Mouse (Mus musculus): ENCODE results near the gene Vgll2.

The Vgll2 gene

DNA sequence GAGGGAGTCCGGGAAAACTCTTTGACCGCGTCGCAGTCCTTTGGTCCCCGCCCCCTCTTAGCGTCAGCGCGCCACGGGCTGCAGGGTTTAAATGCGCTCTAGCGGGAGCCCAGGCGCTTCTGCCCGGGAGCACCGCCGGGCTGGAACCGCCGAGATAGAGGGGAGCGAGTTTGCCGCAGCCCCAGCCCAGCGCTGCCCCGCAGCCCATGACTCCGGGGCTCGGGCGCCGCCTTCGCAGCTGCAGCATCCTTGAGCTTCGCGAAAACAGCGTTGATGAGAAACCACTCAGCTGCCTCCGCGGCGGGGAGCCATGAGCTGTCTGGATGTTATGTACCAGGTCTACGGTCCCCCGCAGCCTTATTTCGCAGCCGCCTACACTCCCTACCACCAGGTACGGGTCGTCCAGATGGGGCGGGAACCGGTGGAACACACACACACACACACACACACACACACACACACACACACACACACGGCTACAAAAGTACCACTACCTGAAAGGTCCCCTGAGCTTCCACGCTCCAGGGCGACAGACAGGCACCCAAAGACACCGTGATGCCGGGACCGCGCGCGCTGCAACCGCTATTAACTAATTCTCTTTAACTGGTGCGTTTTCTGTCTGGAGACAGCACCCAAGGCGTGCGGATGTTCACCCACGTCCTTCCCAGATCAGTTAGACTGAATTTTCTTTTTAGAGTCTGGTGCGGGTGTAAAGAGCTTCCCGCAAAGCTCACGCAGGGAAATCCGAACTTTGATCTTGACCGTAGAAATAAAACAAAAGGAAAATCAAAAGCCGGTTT is at the start of gene Vgll2:
Vgll2 (plus strand) TSS at position 90 of the 800 bp plus-strand sequence.
- DNase-seq: peak; percentile 17

DNA sequence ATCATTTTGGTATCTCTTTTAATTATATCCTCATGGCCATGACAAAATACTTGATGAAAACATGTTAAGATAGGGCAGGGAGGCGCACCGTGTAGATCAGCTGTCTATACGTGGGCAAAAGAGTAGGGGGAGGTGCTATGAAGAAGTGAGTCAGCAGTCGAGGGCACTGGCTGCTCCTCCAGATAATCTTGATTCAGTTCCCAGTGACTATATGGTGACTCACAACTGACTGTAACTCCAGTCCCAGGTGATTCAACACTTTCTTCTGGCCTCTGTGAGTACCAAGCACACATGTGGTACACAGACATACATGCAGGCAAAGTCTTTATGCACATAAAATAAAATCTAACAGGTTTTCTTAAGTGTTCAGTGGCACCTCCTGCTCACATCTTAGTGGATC is 47.2 kb upstream of the Vgll2 start:
- DNase-seq: no peak

DNA sequence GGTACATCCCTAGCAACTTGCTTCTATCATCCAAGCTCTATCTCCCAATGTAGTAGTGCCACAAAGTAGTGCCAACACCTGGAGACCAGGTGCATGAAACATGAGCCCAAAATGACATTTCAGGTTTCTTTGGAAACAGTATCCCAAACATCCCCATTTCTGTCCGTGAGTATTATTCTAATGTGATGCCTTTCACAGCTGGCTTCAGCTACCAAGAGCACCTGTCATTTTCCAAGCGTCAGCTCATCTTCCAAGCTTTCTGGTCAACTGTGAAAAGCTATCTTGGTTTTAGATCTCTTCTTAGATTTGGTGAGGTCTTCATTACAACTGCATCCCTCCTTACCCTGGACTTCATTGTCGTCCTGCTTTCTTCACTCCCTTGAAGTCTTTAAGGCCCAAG is 46.7 kb upstream of the Vgll2 start:
- DNase-seq: no peak

DNA sequence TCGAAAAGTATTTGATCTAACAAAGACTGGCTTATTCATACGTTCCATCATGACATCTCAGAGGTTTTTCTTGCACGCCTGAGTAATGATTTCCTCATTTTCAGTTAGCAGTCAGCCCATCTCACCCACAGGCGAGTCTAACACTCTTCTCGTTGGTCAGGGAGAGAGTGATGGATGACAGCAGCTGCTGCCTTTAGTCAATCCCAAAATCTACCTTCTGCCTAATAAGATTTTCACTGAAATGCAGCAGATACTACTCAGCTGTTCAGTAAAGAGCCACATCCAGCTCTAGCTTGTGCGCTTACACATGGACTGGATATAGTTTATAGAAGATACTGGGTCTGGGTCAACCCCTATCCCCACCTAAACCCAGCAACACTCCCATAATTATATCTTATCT is 40.7 kb upstream of the Vgll2 start:
- DNase-seq: no peak

DNA sequence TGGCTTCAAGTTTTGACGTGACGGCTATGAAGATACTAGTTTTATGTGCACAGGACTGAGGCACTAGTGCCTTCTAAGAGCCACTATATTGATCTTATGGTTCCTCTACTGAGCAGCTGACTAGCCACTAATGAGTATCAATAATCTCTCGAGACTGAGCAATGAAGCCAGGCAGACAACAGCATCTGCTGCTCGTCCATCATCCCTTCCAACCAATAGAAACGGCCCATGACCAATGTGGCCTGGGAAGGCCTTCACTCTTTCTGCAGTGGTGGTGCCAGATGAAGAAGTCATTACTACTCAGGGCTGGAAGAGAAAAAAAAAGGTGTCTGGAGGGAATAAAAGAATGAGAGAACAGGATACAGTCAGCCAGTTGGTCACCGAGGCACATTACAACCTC is 39.9 kb upstream of the Vgll2 start:
- no peak for DNase-seq

DNA sequence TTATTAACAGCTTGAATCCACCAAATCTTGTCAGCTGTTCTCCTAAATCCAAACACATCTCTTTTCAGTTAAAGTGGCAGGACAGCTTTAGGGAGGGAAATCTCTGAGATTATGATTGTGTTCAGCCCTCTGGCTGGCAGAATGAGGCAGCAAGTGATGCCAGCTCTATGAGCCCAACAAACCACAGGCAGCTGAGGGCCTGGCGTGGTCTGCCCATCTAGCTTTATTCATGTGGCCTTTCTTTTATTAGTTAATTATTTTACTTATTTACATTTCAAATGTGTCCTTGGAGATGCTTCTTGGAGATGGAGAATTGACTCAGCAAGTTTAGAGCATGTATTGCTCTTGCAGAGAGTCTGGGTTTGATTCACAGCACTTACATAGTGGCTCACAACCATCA is 3.8 kb upstream of the Vgll2 start:
- no peak for DNase-seq

DNA sequence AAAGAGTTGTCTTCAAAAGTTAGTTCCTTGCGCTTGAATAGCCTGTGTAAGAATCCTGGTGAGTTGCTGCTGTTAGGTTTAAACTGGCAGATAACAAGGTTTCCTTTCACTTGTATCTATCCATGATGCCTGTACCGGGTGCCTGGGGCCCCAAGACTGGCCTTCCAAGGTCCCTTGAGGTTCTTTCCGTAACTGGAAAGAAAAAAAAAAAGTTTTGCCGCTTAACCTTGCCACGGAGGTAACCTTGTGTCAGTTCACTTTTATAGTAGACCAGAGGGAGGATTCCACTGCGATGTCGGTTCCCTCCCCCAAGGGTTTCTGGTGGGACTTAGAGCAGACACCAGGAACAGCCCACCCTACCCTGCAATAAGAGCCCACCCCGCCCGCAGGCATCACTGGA is 1.1 kb upstream of the Vgll2 start:
- no peak for DNase-seq

DNA sequence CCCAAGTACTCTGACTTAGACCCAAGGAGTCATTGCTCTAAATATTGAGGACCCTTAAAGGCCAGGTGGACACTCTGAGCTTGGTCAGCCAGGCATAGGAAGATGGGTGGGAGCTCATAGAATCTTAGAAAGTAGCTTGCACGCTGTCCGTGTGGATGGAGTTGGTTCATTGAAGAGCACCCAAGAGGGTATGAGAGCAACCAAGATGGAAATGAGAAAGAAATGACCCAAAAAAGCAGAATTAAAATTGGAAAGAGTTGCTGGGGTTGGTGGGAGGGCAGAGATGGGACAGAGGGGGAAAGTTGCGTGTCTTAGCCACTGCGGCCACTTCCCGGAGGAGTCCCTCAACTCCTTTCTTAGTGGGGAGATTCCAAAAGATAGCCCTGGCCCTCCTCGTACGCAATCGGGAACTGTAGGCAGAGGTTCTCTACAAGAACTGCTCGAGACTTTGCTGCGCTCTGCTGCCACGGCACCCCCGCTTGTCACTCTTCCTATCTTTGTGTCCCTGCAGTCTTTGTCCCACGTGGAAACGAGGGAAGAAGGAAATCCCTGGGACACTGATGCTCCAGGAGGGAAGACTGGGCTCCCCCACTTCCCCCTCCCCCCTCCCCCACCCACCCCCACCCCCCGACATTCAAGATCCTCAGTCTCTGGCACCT is 437 bp upstream of the Vgll2 start:
- DNase-seq: no peak

DNA sequence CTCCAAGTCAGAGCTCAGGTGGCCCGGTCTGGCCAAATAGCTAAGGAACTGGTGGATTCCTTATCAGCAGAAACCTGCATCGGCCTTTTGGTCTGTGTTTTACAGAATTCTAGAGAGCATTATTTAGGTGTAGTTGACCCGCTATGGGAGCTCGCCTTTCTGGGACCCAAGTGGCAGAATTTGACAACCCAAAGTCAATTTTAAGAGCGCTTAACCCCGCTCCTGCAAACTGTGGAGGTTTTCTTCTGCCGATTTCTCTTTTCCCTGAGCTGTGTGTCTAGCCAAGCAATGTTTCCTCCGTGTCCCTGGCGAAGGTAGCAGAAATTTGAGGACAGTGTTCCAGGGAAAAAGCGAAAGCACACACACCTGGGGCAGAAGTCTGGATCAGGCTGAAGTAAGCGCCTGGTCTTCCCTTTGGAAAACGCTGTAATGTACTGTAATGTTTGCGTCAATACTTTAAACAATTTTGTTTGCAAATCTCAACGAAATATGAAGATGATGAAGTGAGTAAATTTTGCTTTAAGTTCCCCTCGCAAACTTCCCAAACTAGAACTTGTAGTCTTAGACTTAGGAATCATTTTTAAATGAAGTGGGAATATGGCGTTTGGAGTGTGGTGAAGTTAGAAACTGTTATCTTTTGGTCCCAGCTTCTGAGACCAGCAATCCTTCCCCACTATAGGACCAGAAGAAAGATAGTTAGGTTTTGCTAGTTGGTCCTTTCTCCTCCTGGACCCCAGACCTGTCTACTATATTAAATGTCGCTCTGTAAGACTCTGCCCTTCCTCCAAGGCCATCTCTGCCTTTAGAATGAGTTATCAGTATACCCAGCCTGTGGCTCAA is 1.1 kb downstream of the Vgll2 start:
- no peak for DNase-seq

DNA sequence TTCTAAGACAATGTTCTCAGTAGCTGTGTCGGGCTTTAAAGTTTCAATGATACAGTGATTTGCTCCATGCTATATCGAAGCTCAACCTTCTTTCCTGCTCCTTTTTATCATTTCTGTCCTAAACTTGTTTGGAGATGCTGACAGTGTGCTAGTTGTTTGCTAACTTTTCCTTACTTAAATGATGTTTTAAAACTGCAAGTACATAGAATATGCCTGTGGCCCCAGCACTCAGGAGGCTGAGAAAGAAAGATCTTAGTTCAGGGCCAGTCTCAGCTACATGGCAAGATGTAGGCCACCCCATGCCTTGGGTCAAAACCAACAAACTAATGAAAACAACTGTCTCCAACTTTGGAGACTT is 1.7 kb downstream of the Vgll2 start:
- DNase-seq: no peak

DNA sequence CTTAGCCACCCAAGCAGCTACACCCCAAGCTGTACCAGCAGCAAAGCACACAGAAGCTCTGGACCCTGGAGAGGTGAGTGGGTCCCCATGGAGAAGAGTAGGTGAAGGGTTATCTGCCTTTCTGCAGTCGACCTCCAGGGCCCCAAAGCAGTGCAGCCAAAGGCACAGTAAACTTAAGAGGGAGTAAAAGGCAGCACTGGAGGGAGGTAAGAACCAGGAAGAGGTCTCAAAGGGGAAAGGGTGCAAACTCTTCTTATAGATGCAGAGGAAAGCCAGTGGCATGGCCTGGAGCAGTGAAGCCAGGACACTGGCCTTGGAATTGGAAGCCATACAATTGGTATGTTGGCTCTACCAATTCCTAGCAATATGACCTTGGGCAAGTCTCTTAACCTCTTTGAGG is 3.0 kb downstream of the Vgll2 start:
- no peak for DNase-seq

DNA sequence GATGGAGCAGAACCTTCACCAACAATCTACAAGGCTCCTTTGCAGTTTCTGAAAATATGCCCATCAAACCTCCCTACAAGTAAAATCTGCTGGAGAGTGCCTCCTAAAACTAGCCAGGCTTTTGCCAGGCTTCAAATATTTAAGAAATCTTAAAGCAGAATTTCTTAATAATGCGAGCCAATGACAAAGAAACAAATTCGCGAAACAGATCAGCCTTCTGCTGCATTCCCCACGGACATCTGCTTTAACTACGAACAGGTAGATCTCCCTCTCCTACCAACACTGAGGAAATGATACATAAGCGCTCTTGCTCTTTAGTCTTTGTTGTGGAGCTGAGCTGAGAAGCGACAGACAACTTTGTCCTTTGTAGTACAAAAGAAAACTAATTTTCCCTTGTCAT is 3.5 kb downstream of the Vgll2 start:
- DNase-seq: no peak

DNA sequence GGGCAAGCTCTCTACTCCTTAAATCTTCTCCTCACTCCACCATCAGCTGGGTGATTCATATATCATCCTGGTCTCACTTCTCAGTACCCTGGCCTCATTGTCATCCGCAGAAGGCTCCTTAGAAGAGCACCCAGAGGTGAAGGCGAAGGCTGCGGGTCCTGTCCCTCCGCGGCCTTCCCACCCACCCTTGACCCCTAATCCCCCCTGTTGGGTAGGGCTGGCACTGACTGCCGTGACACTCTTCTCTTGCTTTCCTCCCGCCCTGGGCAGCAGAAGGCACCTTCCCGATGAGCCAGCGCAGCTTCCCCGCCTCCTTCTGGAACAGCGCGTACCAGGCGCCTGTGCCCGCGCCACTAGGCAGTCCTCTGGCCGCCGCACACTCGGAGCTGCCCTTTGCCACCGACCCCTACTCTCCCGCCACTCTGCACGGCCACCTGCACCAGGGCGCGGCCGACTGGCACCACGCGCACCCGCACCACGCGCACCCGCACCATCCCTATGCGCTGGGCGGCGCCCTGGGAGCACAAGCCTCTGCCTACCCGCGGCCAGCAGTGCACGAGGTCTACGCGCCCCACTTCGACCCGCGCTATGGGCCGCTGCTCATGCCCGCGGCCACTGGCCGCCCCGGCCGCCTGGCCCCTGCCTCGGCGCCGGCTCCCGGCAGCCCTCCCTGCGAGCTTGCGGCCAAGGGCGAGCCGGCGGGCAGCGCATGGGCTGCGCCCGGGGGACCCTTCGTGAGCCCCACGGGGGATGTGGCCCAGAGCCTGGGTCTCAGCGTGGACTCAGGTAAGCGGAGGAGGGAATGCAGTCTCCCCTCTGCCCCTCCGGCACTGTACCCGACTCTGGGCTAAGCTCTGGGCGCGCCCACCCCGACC is 5.1 kb downstream of the Vgll2 start:
- DNase-seq: no peak

DNA sequence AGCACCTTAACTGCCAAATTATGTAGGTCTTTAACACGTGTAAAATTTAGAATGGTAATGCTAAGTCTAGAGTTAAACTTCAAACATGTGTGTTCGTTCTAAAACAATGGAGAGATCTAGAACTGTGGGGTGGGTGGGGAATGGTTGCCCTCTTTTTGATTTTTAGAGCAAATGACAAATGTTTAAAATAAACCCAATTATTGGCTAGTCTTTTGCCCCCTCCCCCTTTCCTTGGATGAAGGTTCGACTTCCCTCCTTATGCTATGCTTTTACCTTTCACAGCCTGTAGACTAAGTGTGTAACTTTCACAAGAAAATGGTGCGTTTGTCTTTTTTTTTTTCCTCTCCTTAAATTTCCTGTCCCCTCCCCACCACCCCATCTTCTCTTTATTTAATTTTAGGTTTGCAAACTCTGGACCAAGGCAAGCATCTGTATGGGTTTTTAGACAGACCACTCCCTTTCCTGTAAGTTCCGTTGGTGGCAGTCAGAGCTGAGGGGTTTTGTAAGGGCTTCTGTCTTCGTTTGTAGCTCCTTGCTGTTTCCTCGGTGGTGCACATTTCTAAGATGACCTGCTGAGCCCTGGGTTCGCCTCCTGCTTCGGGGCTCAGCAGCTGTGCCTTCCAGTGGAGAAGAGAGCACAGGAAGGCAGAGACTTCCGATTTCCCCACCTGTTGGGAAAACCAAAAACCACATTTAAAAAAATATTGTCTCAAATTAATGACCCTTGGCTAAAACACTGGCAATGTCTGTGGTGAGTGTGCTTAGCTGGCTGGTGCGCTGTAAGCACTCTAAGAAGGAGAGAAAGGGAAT is 6.5 kb downstream of the Vgll2 start:
- no peak for DNase-seq

DNA sequence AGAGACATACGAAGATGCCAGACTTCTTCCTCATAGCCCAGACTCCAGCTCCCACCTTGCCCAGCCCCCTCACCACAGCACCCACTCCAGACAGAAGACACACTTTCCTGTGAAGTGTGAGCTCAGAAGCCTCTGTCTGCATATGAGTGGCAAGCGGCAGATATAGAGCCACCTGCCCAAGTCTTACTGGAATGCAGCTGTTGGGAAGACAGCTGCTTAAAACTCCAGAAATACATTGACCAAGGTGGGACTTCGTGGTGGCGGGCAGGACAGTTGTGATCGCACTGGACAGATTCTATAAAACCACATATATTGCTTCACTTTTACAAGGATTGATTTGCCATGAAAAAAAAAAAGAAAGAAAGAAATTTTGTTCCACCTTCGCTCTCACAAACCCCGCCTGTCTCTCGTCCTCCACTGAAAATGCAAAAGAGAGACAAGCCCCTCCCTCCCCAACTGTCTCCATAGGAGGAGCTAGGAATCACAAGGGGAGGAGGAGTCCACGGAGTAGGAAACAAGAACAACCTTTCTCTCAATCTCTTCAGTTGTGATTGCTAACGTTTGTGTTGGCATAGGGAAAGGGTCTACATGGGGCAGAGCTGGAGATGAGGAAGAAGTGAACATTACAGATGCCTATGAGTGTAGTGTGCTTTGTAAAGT is 7.2 kb downstream of the Vgll2 start:
- no peak for DNase-seq

DNA sequence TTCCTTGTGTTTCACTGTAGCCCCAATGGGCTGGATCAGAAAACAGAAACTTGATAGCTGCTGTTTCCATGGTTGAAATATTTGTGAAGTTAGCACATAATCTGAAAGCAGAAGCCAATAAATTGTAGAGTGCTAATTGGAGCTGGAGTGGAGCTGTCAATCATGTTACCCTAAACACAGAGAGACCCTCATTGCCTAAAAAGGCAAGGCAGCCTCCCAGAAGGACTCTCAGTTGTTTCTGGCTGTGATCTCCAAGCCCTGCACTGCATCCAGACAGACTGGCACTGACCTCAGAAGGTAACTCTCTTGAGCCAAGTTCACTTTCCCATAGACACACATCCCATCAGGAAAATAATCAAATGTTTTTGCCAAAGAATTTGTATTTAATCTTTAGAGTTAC is 11.4 kb downstream of the Vgll2 start:
- no peak for DNase-seq

DNA sequence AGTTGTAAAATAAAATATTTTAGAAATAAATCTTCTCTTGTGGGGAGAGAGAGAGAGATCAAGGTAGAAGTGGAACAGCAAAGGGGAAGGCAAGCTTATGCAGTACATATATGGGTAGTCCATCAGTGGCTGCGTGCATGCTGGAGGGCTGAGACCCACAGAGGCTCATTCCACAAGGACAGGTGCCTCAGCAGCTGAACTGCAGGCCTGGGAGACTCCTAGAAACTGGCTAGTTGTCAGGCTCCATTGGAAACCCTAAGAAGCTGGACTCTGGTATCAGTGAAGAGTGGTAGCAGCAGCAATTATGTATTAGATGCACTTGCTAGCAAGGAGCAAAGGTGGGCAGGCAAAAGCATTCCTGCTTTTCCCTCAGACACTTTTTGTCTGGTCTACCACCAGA is 17.1 kb downstream of the Vgll2 start:
- no peak for DNase-seq

DNA sequence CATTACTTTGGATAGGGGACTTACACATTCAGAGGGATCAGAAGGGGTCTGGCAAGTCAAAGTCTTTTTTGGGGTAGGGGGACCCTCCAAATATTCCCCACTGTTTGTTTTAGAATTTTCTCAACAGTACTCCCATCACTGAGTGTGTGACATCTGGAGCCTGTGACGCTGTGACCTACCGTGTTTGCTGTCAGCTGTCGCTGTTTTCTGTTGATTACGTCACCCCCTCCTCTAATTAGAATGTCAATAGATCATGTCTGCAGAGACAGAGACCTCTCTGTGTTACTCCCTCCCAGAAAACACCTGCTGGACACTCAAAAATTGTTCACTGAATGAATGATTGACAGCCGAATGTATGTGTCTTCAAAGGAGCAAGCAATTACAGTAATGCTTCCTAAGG is 20.8 kb downstream of the Vgll2 start:
- DNase-seq: no peak

DNA sequence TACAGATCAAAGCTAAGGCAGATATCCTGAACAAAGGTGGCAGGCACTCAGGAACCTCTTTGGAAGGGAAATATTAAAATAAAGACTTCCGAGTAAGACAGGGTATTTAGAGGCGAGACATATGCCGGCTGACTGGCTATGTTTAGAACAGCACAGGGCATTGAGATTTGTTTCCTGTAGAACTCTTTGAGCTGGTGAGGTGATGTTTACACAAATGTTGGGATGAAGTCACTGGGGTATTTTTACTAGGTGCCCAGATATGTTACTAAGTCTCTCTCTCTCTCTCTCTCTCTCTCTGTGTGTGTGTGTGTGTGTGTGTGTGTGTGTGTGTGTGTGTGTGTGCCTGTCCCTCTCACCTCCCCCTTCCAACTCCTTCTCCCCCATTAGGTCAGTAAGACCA is 26.0 kb downstream of the Vgll2 start:
- no peak for DNase-seq

DNA sequence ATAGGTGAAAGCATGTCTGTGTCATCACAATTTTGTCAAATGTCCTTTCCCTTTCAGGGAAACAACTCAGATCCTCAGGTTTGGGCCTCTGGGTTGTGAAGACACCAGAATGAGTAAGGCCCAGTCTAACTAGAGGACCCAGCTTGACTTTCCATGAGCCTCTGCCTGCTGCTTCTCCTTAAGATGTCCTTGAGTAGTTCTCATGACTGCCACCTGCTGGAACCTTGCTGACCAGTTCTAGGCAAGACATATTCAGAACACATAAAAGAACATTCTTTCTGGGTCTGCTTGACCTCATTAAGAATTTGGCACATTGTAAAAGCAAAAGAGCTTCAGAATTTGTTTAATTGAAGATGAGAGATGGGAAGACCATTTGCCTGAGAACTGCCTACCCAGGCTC is 50.2 kb downstream of the Vgll2 start:
- peak; percentile 24 for DNase-seq

All from liver (tissue).